Mouse (Mus musculus) forebrain, postnatal 0 days (tissue): ENCODE results near the gene Gstp2. TPM values are rescaled to one million over a fixed set of nuclear protein-coding genes. Genes with fewer than 3 reads are reported as not detected.

Experiments
- ATAC-seq: fragments of 200-750 bp; cut with Nextera tagmentation; 2 replicates; pipeline ENCODE4 v1.8.0; 2017; ENCODE audit warnings: mild to moderate bottlenecking, moderate library complexity
- DNase-seq: peaks from one replicate; pipeline ENCODE4 v3.0.0-alpha.2; 2015
- H3K27ac ChIP-seq: fragments of 300-500 bp; sonication (generic); 2 replicates; pipeline ENCODE4 v1.5.1; 2014; ENCODE audit warnings: low read depth, mild to moderate bottlenecking, antibody characterized with exemption, low read length, moderate library complexity, mixed read lengths
- H3K27me3 ChIP-seq: fragments of 300-500 bp; sonication (generic); 2 replicates; pipeline ENCODE4 v1.6.1; 2014; ENCODE audit warnings: mild to moderate bottlenecking, low read length, mixed read lengths; ENCODE audit not compliant: insufficient read depth
- H3K36me3 ChIP-seq: fragments of 300-500 bp; sonication (generic); 2 replicates; pipeline ENCODE4 v1.6.1; 2014; ENCODE audit warnings: mild to moderate bottlenecking, moderate library complexity; ENCODE audit not compliant: insufficient read depth
- H3K4me1 ChIP-seq: fragments of 300-500 bp; sonication (generic); 2 replicates; pipeline ENCODE4 v1.6.1; 2014; ENCODE audit warnings: antibody characterized with exemption; ENCODE audit not compliant: insufficient read depth
- H3K4me2 ChIP-seq: fragments of 300-500 bp; sonication (generic); 2 replicates; pipeline ENCODE4 v1.6.1; 2014; ENCODE audit warnings: low read depth, mild to moderate bottlenecking, moderate library complexity
- H3K4me3 ChIP-seq: fragments of 300-500 bp; sonication (generic); 2 replicates; pipeline ENCODE4 v1.5.1; 2014; ENCODE audit warnings: low read depth, low read length, mixed read lengths
- H3K9ac ChIP-seq: fragments of 300-500 bp; sonication (generic); 2 replicates; pipeline ENCODE4 v1.6.1; 2014; ENCODE audit warnings: mild to moderate bottlenecking
- H3K9me3 ChIP-seq: fragments of 300-500 bp; sonication (generic); 2 replicates; pipeline ENCODE4 v1.6.1; 2016; ENCODE audit warnings: low read length
- CTCF ChIP-seq: sonication (generic); IDR thresholded peaks from 2 replicates; pipeline ENCODE4 v1.5.1; 2016; ENCODE audit warnings: antibody characterized with exemption, control low read depth, low read depth
- WGBS: fragments of 180-500 bp; shearing (Covaris S2); extraction: QIAGEN DNeasy Blood & Tissue Kit; methylation state at CpG from one replicate; pipeline ENCODE4 v1.1.7; 2014; 5-methylcytosine and 5-hydroxymethylcytosine counted together
- polyA plus RNA-seq: library from polyadenylated mRNA; unstranded; fragments of >200 nt; fragmentation: Nextera tagmentation; extraction: Ambion mirVana; gene quantifications from 2 replicates; pipeline ENCODE4 v1.2.1, GENCODE M21; 2015
- total RNA-seq: library from RNA; depleted of rRNA; stranded (reverse); fragments of >200 nt; gene quantifications from 2 replicates; pipeline ENCODE4 v1.2.3, GENCODE M21; 2014

The Gstp2 gene
- total and polyA plus RNA-seq, 2 experiments from 2014 or later, result 2.5 to 2.7 TPM

DNA sequence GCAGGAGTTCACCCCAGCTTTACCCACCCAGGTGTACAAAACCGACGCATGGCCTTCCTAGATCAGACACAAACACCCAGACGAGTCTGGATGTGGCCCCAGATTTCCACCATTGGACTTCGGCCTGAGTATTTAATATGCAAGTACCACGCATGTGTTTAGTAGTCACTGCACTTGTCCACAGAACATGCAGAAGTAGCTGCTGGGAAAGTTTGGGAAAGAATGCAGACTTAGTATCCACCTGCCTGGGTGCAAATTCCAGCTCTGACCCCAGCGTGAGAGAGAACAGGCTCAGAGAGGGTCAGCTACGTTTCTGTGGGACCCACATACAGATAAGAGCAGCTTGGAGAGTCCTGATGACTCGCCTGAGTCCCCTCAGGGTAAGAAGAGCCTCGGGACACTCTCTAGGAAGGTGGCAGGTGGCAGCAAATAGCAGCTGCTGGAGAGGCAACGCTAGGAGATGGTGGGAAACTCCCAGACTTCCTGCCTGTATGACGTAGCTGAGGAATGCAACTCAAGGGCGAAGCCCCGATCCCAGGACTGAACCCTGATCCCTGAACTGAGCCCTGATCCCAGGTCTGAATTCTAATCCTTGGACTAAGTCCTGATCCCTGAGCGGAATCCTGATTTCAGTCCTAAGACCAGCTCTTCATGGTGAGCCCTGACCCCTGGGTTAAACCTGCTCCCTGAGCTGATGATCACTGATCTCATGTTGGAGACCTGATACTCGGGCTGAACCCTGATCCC lies 10.3 kb upstream of the Gstp2 start:
- ATAC-seq (no peak), DNase-seq (no peak)
- no peak for TF ChIP-seq CTCF
- H3K9me3 ChIP-seq, result no peaks in the 10 kb centered on the region
- H3K4me3 ChIP-seq, result no peak overlapping the region
- H3K4me1 ChIP-seq, result no peaks in the 10 kb centered on the region
- no peaks in the 10 kb centered on the region for H3K36me3 ChIP-seq
- no peaks in the 10 kb centered on the region for H3K27me3 ChIP-seq
- H3K27ac ChIP-seq, result no peak overlapping the region
- no peak overlapping the region for H3K4me2 ChIP-seq
- 64% methylated on average over 15 of the region's 15 CpGs for WGBS
- H3K9ac ChIP-seq, result no peak overlapping the region

DNA sequence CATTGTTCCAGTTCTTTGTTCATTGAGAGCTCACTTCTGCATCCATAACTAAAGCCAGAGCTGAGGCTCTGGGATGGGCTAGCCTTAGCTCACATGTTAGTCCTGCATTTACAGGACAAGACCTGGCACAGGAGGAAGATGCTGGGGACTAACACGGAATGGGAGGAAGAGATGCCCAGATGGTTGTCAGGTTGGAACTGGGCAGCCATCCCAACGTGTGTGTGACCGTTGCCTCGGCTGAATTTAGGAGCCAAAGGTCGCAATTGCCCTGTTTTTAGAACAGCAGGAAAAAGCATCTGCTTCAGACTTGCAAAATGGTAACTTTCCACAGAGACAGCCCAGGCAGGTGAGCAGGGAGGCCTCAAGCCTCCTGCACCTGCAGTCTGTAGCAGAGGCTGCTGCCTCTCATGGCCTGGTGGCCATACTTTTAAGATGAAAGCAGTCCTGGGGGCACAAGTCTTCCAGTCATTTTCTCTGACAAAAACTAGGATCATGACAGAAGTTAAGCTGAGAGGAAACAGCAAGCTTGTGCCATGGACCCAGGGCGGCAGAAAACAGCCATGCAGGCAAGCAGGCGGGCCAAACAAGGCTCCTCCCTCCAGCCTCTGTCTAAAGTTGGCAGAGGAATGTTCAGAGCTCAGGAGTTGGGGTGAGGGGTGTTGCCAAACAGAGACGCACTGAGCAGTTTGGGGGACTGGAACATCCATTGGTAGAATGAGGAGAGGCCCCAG lies 9.6 kb upstream of the Gstp2 start:
- no peaks in the 10 kb centered on the region for H3K9me3 ChIP-seq
- no peak overlapping the region for H3K4me2 ChIP-seq
- H3K27ac ChIP-seq, result no peak overlapping the region
- no peak for TF ChIP-seq CTCF
- no peak for ATAC-seq
- DNase-seq, result no peak
- H3K36me3 ChIP-seq, result no peaks in the 10 kb centered on the region
- no peaks in the 10 kb centered on the region for H3K4me1 ChIP-seq
- no peak overlapping the region for H3K9ac ChIP-seq
- no peak overlapping the region for H3K4me3 ChIP-seq
- 69% methylated on average over 8 of the region's 8 CpGs for WGBS
- H3K27me3 ChIP-seq, result no peaks in the 10 kb centered on the region

DNA sequence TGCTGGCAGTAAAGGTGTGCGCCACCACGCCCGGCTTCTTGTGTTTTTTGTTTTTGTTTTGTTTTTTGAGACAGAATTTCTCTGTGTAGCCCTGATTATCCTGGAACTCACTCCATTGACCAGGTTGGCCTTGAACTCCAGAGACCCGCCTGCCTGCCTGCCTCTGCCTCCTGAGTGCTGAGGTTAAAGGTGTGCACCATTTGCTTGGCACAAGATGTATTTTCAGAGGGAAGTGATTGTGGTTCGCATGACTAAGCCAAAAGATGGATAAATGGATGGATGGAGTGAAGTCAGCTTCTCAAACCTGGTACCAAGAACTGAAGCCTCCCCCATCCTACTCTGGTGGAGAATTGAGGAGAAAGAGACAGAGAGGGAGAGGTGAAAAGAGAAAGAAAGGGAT lies 8.8 kb upstream of the Gstp2 start:
- DNase-seq, result no peak
- 86% methylated on average over 5 of the region's 5 CpGs for WGBS
- H3K36me3 ChIP-seq, result no peaks in the 10 kb centered on the region

DNA sequence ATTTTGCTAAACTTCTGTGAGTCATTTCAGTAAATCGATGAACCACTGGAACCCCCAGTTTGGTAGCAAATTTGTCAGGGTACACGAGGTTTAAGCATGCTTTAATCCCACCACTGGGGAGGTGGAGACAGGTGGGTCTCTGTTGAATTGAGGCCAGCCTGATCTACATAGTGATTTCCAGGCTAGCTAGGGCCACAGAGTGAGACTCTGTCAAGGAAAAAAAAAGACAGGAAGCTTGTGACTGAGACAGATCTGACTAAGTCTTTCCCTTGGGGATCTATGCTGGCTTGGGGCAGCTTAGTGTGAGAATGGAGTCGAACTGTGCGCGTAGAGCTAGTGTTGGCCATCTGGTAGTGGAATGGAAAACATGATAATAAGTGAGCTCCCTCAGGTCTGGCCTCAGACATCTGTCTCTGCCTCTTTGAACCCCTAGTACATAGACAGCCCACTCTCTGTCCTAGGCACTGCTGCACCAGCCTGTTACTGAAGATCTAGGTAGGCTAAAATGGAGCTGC lies 6.8 kb upstream of the Gstp2 start:
- 85% methylated on average over 5 of the region's 5 CpGs for WGBS
- Histone ChIP-seq H3K27me3 (no peaks in the 10 kb centered on the region), H3K4me1 (no peaks in the 10 kb centered on the region), H3K36me3 (no peaks in the 10 kb centered on the region), H3K4me2 (no peak overlapping the region), H3K27ac (no peak overlapping the region), H3K9ac (no peak overlapping the region), H3K4me3 (no peak overlapping the region), H3K9me3 (no peaks in the 10 kb centered on the region)
- no peak for DNase-seq
- no peak for ATAC-seq
- TF ChIP-seq CTCF, result no peak

More for the DNA sequence above, 8.8 kb upstream of the Gstp2 start:
- no peak for TF ChIP-seq CTCF
- no peak overlapping the region for H3K9ac ChIP-seq
- no peak for ATAC-seq
- no peaks in the 10 kb centered on the region for H3K4me1 ChIP-seq
- no peak overlapping the region for H3K27ac ChIP-seq
- no peaks in the 10 kb centered on the region for H3K27me3 ChIP-seq
- no peaks in the 10 kb centered on the region for H3K9me3 ChIP-seq
- H3K4me3 ChIP-seq, result no peak overlapping the region
- H3K4me2 ChIP-seq, result no peak overlapping the region

DNA sequence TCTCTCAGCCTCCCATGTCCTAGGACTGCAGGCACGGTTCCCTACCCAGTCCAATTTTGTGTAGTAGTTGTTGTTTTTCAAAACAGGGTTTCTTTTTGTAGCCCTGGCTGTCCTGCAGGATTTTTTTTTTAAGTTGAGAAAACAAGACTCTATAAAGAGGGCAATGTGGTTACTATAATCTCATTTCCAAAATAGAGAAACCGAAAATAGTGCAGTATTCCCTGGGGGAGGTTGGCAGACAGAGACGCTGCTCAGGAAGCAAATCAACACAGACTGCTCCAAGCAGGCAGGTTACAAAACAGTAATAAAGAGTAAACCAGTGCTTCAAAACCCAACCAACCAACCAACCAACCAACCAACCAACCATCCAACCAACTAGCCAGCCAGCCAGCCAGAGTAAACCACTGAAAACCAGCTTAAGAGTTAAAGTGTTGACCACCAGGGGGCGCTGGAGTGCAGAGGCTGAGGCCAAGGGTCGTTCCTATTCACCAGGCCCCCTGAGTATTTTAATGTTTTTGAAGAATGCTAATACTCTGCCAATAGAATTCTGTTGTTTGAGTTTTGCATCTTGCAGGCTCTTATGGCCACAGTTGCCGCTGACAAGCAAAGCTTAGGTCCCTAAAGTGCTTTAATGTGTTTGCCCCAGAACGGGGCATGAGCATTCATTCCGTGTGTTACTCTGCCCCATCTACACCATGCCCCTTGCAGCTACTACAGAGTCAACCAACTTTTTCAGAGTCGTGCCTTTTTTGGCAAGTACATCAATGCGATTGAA lies 6.1 kb upstream of the Gstp2 start:
- WGBS, result 53% methylated on average over 10 of the region's 10 CpGs
- peak; percentile 72 for TF ChIP-seq CTCF
- no peaks in the 10 kb centered on the region for H3K36me3 ChIP-seq
- no peak overlapping the region for H3K4me3 ChIP-seq
- ATAC-seq, result no peak
- H3K27me3 ChIP-seq, result no peaks in the 10 kb centered on the region
- peak; percentile 31 for DNase-seq
- no peak overlapping the region for H3K9ac ChIP-seq
- H3K27ac ChIP-seq, result no peak overlapping the region
- H3K9me3 ChIP-seq, result no peaks in the 10 kb centered on the region
- no peak overlapping the region for H3K4me2 ChIP-seq
- no peaks in the 10 kb centered on the region for H3K4me1 ChIP-seq

DNA sequence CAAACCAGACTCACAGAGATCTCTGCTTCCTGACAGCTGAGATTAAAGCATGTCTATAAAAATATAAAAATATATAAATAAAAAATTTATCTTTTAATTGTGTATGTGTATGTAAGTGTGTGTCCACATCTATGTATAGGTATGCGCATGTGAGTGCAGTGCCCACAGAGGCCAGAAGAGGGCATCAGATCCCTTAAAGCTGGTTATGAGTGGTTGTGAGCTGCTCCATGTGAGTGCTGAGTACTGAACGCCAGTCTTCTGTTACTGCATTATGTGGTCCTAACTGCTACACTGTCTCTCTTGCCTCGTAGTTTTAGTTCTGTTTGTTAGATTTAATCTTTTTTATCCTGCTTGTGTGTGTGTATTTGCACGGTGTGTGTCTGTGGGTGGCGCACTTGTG lies 5.2 kb upstream of the Gstp2 start:
- H3K4me1 ChIP-seq, result no peaks in the 10 kb centered on the region
- H3K36me3 ChIP-seq, result no peaks in the 10 kb centered on the region
- ATAC-seq (no peak), DNase-seq (no peak)
- no peak overlapping the region for H3K4me3 ChIP-seq
- no peaks in the 10 kb centered on the region for H3K27me3 ChIP-seq
- H3K9ac ChIP-seq, result no peak overlapping the region
- WGBS, result 96% methylated on average over 5 of the region's 5 CpGs
- no peak overlapping the region for H3K27ac ChIP-seq
- no peaks in the 10 kb centered on the region for H3K9me3 ChIP-seq
- TF ChIP-seq CTCF, result no peak; the same call in 1 of the 2 replicates
- H3K4me2 ChIP-seq, result no peak overlapping the region
